19 mouse cellular contexts compared by ENCODE assay signal in the genomic region with DNA sequence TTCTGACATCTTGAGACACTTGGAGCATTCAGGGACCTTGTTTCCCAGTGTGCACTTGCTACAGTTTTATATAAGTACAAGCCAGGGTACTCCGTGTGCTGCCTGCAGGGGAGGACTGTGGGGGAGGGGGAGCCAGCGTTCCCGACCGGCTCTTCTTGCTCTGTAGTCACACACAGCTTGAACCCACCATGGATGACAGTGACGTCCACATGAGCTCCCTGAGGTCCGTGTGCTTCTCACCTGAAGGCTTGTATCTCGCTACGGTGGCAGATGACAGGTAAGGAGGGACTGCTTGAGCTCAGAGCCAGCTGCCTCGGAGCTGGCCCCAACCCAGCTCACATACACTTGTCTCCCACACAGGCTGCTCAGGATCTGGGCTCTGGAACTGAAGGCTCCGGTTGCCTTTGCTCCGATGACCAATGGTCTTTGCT. TPM values are rescaled to one million over a fixed set of nuclear protein-coding genes. Genes with fewer than 3 reads are reported as not detected.
DNase-seq lines count a peak whose midpoint lies in the region; ATAC-seq lines count a peak whose summit lies in the region.
"Had no signal": no experiment of that assay in that cellular context is flagged by ENCODE, and none has a peak within 500 bp of the region (broad histone marks: within the 10 kb centered on the region; RNA-seq: fewer than 3 reads in every experiment).

No protein-coding gene starts in this region.

- 0 out of 2 replicates have a peak overlapping the region, but pooled peaks have one; percentile 8 for H3K9ac ChIP-seq in limb, embryonic 13.5 days
- H3K9ac ChIP-seq: embryonic facial prominence, embryonic 12.5 days; forebrain, postnatal 0 days; hindbrain, embryonic 15.5 days; liver, embryonic 14.5 days; lung, embryonic 14.5 days had no signal

- no peak overlapping the region for H3K4me3 ChIP-seq in limb, embryonic 13.5 days
- no peak overlapping the region for H3K4me3 ChIP-seq in limb, embryonic 10.5 days
- H3K4me3 ChIP-seq: embryonic facial prominence, embryonic 12.5 days; heart, embryonic 10.5 days; hindbrain, embryonic 15.5 days had no signal

- no peak overlapping the region for H3K4me2 ChIP-seq in limb, embryonic 13.5 days (replicated peaks)
- H3K4me2 ChIP-seq: embryonic facial prominence, embryonic 12.5 days; hindbrain, embryonic 15.5 days; lung, embryonic 14.5 days had no signal

- H3K27me3 ChIP-seq in limb, embryonic 13.5 days = no peaks in the 10 kb centered on the region
- no peaks in the 10 kb centered on the region for H3K27me3 ChIP-seq in limb, embryonic 10.5 days (ENCODE audit: low read depth, poor library complexity, severe bottlenecking)
- H3K27me3 ChIP-seq: embryonic facial prominence, embryonic 12.5 days; hindbrain, embryonic 15.5 days had no signal

- no peak for ATAC-seq in limb, embryonic 13.5 days (ENCODE audit: low FRiP score, low read depth)
- ATAC-seq: forebrain, postnatal 0 days had no signal

- H3K27ac ChIP-seq in limb, embryonic 13.5 days = no peak overlapping the region
- H3K27ac ChIP-seq in limb, embryonic 10.5 days = no peak overlapping the region
- H3K27ac ChIP-seq: embryonic facial prominence, embryonic 12.5 days; heart, embryonic 10.5 days; hindbrain, embryonic 15.5 days; liver, embryonic 14.5 days had no signal

- peak; percentile 59 for DNase-seq in layer of hippocampus, adult 11-12 months (ENCODE audit: low spot score)
- DNase-seq in layer of hippocampus, postnatal 36 days = no peak
- DNase-seq in limb, embryonic 10.5 days (ENCODE audit: low spot score) = no peak
- DNase-seq in left cerebral cortex, postnatal 36 days (ENCODE audit: low spot score in 2 of 2) = peak; percentile 60 to 63
- DNase-seq in testis, postnatal 14 days (ENCODE audit: low spot score) = peak; percentile 45
- DNase-seq in adrenal gland, adult 2 months = no peak
- DNase-seq: cerebellum, adult 11-12 months; cerebellum, postnatal 10 days; forebrain, postnatal 0 days; kidney, postnatal 25 days; lung, embryonic 14.5 days; lung, postnatal 4 days; midbrain, embryonic 14.5 days had no signal

- peaks cover 89% of the 10 kb centered on the region for H3K36me3 ChIP-seq in limb, embryonic 13.5 days
- peaks cover 97% of the 10 kb centered on the region for H3K36me3 ChIP-seq in limb, embryonic 10.5 days

- intact Hi-C loops in left cerebral cortex, postnatal 36 days (cut with DNase I) = no loop called here

- WGBS in limb, embryonic 13.5 days = 77% methylated on average over 11 of the region's 11 CpGs
- 79% methylated on average over 11 of the region's 11 CpGs for WGBS in limb, embryonic 10.5 days

- H3K9me3 ChIP-seq in limb, embryonic 13.5 days = no peaks in the 10 kb centered on the region
- no peaks in the 10 kb centered on the region for H3K9me3 ChIP-seq in limb, embryonic 10.5 days (replicated peaks)
- H3K9me3 ChIP-seq: embryonic facial prominence, embryonic 12.5 days; heart, embryonic 10.5 days; hindbrain, embryonic 15.5 days had no signal

- H3K4me1 ChIP-seq in limb, embryonic 13.5 days = peaks cover 19% of the 10 kb centered on the region
- 0 out of 2 replicates have a peak, but pooled peaks cover 4% of the 10 kb centered on the region for H3K4me1 ChIP-seq in limb, embryonic 10.5 days
- H3K4me1 ChIP-seq: embryonic facial prominence, embryonic 12.5 days; hindbrain, embryonic 15.5 days had no signal

RNA-seq across cellular contexts. Expression of a gene that starts 12.5 kb away (rescaled TPM):
- 10 to 100 TPM; 18.8 to 19.7 TPM for total RNA-seq in layer of hippocampus, postnatal 36 days (2021)
- 82.0 and 86.2 TPM in 2 replicates for polyA plus RNA-seq in limb, embryonic 13.5 days (2015; fragmentation: Nextera tagmentation; extraction: Ambion mirVana)
- polyA plus RNA-seq in limb, embryonic 10.5 days (2016; fragmentation: Nextera tagmentation; extraction: Ambion mirVana) = 159 and 167 TPM in 2 replicates
- total RNA-seq in left cerebral cortex, postnatal 36 days (2021) = 10 to 100 TPM; 16.8 to 18.0 TPM
- total RNA-seq in adrenal gland, adult 2 months (2021) = 1 to 10 TPM; 6.7 to 8.6 TPM
- 10.0 and 11.5 TPM in 2 replicates for polyA plus RNA-seq in adrenal gland, adult 2 months (2012; rRNA removed)

RNA-seq across cellular contexts. Expression of a gene that starts 19.2 kb away (rescaled TPM):
- 100 to 1,000 TPM; 262 to 273 TPM for total RNA-seq in layer of hippocampus, postnatal 36 days (2021)
- polyA plus RNA-seq in limb, embryonic 13.5 days (2015; fragmentation: Nextera tagmentation; extraction: Ambion mirVana) = 54.9 and 55.2 TPM in 2 replicates
- 37.2 and 41.7 TPM in 2 replicates for polyA plus RNA-seq in limb, embryonic 10.5 days (2016; fragmentation: Nextera tagmentation; extraction: Ambion mirVana)
- 100 to 1,000 TPM; 294 to 334 TPM for total RNA-seq in left cerebral cortex, postnatal 36 days (2021)
- total RNA-seq in adrenal gland, adult 2 months (2021) = 100 to 1,000 TPM; 149 to 153 TPM
- 179 and 211 TPM in 2 replicates for polyA plus RNA-seq in adrenal gland, adult 2 months (2012; rRNA removed)

RNA-seq across cellular contexts. Expression of a gene that starts 37.5 kb away (rescaled TPM):
- total RNA-seq in layer of hippocampus, postnatal 36 days (2021) = 10 to 100 TPM; 34.6 to 42.0 TPM
- 0.08 and 0.15 TPM in 2 replicates for polyA plus RNA-seq in limb, embryonic 13.5 days (2015; fragmentation: Nextera tagmentation; extraction: Ambion mirVana)
- polyA plus RNA-seq in limb, embryonic 10.5 days (2016; fragmentation: Nextera tagmentation; extraction: Ambion mirVana) = 0.01 TPM in 1 of 2 replicates, not detected in the other
- total RNA-seq in left cerebral cortex, postnatal 36 days (2021) = 10 to 100 TPM; 35.0 to 44.3 TPM
- 1 to 10 TPM; 3.8 to 5.1 TPM for total RNA-seq in adrenal gland, adult 2 months (2021)
- 0.46 and 0.92 TPM in 2 replicates for polyA plus RNA-seq in adrenal gland, adult 2 months (2012; rRNA removed)
- total RNA-seq: megakaryocyte-erythroid progenitor cell, adult 5-6 weeks had no signal

RNA-seq across cellular contexts. Expression of a gene that starts 57.5 kb away (rescaled TPM):
- total RNA-seq in layer of hippocampus, postnatal 36 days (2021) = 1 to 10 TPM; 1.9 to 2.6 TPM
- polyA plus RNA-seq in limb, embryonic 13.5 days (2015; fragmentation: Nextera tagmentation; extraction: Ambion mirVana) = 7.6 and 9.6 TPM in 2 replicates
- 3.1 and 4.4 TPM in 2 replicates for polyA plus RNA-seq in limb, embryonic 10.5 days (2016; fragmentation: Nextera tagmentation; extraction: Ambion mirVana)
- 1 to 10 TPM; 2.7 to 2.9 TPM for total RNA-seq in left cerebral cortex, postnatal 36 days (2021)
- 10 to 100 TPM in 1 of 2 experiments, 1 to 10 TPM in 1; 8.9 to 28.6 TPM for total RNA-seq in adrenal gland, adult 2 months (2021)
- 38.0 and 44.1 TPM in 2 replicates for polyA plus RNA-seq in adrenal gland, adult 2 months (2012; rRNA removed)

Comparison
In these comparisons a context has a peak if more than half of its experiments do, and no peak if none do; other contexts are left out.
1. DNase-seq: peak in layer of hippocampus, adult 11-12 months (single experiment), left cerebral cortex, postnatal 36 days (2 of 2) and testis, postnatal 14 days (single experiment); none in layer of hippocampus, postnatal 36 days (0 of 2), limb, embryonic 10.5 days (single experiment) and adrenal gland, adult 2 months (single experiment).
2. RNA of a gene that starts 37.5 kb away (total RNA-seq): 35.0 to 44.3 TPM in left cerebral cortex, postnatal 36 days and 34.6 to 42.0 TPM in layer of hippocampus, postnatal 36 days; 3.8 to 5.1 TPM in adrenal gland, adult 2 months; every median in the first group is over 4 times any median in the second.